Mouse (Mus musculus) gastrocnemius, postnatal 10 days (tissue): ENCODE measurements around the gene Ccnf. TPM values are rescaled to one million over a fixed set of nuclear protein-coding genes. Genes with fewer than 3 reads are reported as not detected.

Experiments used
- DNase-seq: peaks from one replicate; pipeline ENCODE4 v3.0.0; 2021; ENCODE audit warnings: mixed read lengths
- total RNA-seq, 2 experiments: library from RNA; stranded (reverse); gene quantifications; 2 replicates each; pipeline ENCODE4 v1.2.3; 2021

Ccnf gene
- total RNA-seq, 2 experiments from 2014 or later: 5.0 to 8.2 TPM

DNA sequence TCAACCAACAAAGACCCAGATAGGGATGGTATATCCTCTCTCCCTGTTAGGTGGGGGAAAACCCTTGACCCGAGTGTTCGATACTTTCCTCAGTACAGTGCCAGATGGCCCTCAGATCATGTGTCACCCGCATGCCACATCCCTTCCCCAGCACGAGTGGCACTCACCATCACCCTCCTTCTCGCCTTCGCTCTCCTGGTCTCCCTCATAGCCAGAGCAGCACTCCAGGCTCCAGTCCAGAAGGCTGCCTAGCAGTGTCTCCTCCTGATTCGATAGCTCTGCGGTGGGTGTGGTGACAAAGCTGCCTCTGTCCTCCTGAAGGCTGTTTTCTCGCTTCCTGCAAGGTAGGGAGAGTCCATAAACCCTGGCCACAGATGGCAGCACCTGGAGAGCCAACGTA is 26.5 kb downstream of the Ccnf start:
- DNase-seq: no peak

DNA sequence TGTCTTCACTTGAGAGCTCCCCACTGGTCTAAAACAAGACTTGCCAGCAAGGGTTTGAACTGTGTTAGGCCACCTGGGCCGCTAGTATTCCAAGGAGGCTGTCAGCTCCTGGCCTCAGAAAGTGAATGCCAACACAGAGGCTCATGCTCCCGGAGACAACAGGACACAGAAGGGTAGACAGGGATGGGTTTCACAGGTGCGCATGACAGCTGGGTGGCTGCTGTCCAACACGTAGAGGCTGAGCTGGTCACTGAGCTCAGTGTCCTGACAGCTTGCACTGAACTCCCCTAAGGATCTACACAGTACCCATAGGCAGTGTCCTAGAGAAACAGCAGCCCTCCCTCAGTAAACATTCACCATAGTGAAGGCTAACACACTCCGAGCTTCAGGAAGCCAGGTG is 27.8 kb downstream of the Ccnf start:
- no peak for DNase-seq

- no peak for DNase-seq
Measured at GRCm38 (mm10) chr17:24222653-24223052, 28.6 kb downstream of the Ccnf start.

DNA sequence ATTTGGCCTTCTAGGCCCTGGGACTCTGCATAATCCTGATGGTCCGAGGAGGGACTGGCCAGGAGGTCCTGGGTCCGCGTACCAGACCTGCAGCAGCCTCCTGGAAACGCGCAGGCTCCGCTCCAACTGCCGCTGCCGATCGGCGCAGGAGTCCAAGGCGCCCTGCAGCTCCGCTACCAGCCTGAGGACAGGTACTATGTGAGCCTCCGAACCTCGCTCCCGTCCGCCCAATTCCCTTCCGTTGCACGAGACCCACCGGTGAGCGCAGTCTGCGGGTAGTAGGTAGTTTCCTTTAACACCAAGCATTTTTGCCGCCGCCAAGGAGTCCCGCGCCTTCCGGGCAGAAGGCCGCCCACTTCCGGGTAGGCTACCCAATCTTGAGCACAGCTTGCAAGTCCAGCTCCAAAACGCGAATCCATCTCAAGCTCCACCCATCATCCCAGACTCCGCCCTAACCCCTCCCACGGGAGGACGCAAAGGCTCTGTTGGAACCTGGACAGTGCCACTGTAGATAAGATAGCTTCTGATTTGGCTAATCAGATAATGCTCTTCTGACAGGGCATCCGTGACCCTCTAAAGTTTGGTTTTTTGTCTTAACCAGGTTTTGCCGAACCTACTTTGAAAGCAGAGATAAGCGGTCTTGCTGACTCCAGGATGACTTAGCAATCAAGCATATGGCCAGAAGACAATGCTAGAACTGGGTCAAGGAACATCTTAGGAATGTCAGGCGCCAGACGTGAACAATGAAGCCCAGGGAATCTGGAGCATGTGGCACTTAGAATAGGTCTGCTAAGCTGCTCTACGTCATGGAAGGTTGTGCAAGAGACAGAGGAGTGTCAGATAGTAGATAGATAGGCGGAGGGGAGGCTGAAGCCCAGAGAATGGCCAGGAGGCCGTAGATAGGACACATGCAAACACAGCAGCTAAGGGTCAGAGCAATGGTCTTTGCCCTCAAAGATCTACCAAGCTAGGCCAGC is 30.6 kb downstream of the Ccnf start, which contains the start of gene Tedc2:
Gene Tedc2 (minus strand): TSS at position 417 of the 977 bp plus-strand sequence.
- DNase-seq: peak; percentile 87

DNA sequence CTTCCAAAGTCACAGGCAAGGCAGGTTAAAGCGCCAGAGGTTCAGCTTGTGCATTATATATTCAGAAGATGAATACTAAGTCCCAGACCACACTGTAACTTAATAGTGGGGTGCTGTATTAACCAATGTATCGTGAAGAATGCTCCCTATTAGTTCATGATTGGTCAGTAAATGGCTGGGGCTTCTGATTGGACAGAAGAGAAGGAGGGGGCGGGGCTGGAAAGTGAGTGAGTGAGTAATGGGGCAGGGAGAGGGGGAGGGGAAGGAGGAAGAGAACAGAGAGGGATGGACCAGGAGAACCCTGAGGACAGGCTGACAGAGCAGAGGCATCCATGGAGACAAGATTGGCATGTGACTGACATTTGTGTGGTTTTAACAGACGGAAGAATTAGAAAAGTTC is 34.4 kb downstream of the Ccnf start:
- DNase-seq: no peak

DNA sequence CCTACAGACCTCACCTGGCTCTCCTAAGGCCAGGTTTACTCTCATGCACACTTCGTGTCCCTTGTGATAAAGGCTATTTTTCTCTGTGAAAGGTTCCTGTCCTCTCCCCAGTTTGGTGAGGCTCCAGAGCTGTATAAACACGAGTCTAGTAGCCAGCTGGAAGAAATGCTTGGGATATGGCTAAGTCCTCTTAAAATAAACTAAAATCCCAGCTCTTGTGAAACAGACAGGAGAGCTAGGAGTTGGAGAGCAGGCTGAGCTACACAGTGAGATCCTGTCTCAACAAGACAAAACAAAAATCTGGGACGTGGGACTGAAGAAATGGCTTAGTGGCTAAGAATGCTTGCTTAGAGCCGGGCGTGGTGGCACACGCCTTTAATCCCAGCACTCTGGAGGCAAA is 38.1 kb downstream of the Ccnf start:
- DNase-seq: no peak

DNA sequence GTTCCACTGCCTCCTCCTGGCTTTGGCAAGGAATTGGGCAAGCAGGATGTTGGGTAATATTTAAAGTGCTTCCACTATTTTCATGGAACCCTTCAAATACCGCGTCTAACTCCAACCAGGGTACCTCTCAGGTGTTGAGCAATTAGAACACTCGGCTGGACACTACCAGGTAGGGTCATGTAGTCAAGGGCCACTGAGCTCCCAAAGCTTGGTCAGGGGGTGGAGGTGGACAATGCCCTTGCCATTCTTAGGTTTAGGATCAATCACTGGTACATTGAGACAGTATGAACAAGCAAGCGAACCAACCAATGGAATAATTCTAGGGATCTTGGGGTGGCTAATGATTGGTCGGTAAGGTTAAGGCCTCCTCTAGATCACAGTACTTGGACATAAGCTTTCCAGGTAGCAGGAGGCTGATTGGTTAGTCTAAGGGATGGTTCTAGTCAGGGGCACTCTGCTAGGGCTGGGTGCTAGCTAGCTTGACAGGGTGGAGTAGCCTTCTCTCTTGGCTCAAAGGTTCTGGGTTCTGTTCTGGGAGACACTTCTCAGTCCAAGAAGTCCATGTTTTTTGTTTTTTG is 38.8 kb downstream of the Ccnf start:
- no peak for DNase-seq

DNA sequence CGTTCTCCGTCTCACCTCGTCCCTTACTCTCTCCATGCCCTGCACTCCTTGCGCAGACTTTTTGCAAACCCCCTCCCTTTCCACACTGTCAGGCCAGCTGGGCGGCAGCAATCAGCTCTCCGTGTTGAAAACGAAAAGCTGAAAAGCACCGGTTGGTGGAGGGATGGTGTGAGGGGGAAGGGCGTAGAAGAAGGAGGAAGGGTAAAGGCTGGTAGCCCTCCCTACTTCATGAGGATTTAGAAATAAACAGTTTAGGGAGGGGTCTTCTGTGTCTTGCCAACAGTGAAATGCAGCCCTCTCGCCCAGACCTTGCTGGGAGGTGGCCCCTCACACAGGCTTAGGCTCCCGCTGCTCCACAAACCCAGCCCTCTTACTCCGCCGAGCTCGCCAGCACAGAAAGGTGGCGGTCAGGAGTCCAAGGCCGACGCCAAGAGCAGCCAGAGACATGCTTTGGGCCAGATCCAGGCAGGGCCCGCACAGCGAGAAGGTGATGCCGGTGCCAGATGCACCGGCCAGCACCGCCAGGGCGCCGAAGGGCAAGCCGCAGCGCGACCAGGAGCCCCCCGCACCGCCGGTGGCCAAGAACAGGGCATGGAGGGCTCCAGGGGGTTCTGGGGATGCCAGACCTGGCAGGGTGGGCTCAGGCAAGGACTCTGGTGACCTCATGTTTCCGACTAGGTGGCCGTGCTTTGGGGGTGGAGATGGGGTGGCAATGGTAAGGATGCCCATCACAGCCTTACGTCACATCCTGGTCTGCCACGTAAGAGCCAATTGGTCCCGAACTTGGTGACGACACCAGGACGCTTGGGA is 39.4 kb downstream of the Ccnf start:
- peak; percentile 42 for DNase-seq

GRCm38 (mm10) chr17:24210591-24210990 is 40.7 kb downstream of the Ccnf start:
- DNase-seq: no peak

- no peak for DNase-seq
Measured at GRCm38 (mm10) chr17:24209916-24210240, 41.4 kb downstream of the Ccnf start.

DNA sequence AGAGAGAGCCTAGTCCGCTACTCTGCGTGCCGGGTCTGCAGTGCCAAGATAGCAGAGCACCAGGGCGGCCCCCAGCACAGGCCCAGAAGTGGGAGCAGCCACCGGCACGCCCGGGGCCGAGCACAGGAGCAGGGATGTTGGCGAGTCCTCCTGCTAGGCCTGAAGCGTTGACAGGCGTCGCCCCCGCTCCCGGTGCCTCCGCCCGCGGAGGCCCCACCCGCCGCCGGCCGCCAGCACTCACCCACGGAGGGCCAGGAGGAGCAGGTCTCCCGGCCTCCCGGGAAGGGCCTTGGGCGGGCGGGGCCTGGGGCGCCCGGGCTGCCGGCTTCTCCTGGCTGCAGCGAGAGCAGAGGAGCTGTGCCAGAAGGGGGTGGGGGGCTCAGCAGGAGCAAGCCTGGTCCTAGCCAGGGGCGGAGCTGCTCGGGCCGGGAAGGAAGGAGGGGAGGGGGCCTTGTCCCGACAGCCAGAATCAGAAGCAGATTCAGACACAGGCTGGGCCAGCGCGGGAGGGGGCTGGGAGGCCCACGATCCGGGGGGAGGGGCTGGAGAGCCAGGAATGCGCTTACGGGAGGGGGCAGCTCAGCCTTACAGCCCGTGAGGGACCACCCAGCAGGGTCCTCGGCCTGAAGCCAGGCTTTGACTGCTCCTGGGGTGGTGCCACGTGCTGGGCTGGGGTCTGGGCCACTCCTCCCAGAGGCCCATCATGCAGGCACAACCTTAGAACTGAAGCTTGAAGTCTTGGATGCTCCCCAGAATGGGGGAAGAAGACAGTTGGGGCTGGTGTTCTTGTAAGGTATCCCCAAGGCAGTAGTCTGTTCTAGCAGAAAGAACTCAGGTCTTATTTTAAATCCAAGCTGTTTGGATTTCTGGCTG is 42.0 kb downstream of the Ccnf start, which contains the start of gene Ntn3:
Gene Ntn3 (minus strand): TSS at position 489 of the 873 bp plus-strand sequence.
- DNase-seq: peak; percentile 51

DNA sequence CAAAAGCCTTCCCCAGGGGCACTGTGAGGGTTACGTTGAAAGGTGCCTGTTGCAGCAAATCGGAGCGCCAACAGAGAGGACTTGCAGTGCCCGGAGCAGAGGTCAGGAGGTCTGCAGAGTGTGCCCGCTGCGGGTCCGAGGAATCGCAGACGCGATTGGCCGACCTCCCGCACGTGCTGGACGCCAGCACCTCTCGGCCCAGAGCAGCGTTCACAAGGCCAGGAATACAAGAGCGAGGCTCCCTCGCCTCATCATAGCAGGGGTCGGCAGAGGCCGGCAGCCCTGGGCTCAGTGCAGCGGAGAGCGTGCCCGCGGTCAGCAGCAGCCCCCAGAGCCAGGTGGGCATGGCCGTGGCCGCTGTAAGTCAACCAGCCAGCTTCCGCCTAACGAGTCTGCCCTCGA is 42.6 kb downstream of the Ccnf start:
- DNase-seq: peak; percentile 58

- DNase-seq: no peak
Measured at GRCm38 (mm10) chr17:24207768-24208640, 43.3 kb downstream of the Ccnf start.

- DNase-seq: peak; percentile 53
Measured at GRCm38 (mm10) chr17:24206451-24207351, 44.6 kb downstream of the Ccnf start.

GRCm38 (mm10) chr17:24205908-24206361 is 45.3 kb downstream of the Ccnf start:
- peak; percentile 50 for DNase-seq

GRCm38 (mm10) chr17:24205284-24205888 is 45.9 kb downstream of the Ccnf start, which contains the start of gene Tbc1d24:
Gene Tbc1d24 (minus strand): TSS chr17:24205562.
- DNase-seq: peak; percentile 92

GRCm38 (mm10) chr17:24204846-24205245 is 46.4 kb downstream of the Ccnf start:
- no peak for DNase-seq

DNA sequence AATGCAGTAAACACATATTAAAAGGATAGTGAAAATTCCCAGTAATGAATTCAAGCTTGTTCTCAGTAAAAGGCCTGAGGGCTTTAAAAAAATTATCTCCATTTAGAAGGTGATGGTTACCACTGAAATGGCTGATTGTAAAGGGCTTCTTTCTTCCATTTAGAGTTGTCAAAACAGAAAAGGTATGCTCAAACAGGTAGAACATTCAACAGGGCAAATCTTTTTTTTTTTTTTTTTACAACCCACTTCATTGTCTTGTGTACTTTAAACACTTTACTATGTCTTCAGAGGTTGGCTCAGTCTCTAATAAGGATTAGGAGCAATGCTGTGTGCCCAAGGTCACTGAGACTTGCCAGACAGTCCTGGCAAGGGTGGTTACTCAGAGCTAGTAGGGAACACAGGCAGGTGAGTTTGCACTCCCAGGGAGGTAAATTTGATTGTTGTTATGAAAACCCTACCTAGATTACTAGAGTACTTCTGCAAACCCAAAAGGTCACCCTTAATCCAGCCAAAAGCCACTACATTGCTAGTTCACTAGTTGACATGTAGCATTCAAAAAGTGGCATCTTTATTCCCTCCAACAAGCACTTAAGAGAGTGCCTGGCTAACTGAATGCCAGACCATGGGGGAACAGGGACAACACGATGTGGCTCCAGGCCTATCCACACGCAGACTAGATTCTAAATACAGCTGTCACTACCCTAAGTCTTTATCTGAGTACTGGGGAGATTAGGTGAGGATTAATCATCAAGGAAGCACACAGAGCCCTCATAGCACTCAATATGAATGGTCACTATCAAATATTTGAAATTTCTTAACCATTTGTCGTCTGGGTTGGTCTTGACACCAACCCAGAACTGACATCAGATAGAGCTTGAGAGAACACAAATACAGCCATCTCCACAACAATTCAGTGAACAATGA is 47.4 kb downstream of the Ccnf start:
- no peak for DNase-seq
